Mouse (Mus musculus) liver, adult 2 months (tissue): ENCODE data around the gene Kif5a.

Experiments used
- CTCF ChIP-seq: fragments of 200-500 bp; IDR thresholded peaks from 2 replicates; pipeline ENCODE4 v1.5.1; 2011; ENCODE audit warnings: low read depth, low read length, control low read depth
- POLR2A ChIP-seq: fragments of 200-500 bp; IDR thresholded peaks from 2 replicates; pipeline ENCODE4 v1.6.1; 2011; ENCODE audit warnings: low read length, control low read depth; ENCODE audit not compliant: insufficient read depth; ENCODE audit errors: extremely low read depth

DNA sequence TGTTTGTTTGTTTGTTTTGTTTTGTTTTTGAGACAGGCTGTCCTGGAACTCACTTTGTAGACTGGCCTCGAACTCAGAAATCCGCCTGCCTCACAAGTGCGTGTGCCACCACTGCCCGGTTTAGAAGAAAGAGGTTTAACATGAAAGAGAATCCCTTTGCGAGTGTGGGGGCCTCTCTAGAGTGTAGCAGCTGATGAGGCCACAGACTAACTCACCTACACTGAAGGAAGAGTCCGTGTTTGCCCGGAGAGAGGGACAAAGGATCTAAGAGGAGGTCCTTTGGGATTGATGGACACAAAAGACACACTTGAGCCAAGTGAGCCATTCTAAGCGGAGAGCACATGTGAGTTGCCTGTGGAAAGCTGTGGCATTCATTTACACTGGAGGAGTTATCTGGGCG lies 85.9 kb downstream of the Kif5a start:
- TF ChIP-seq CTCF: no peak
- no peak for TF ChIP-seq POLR2A
